Mouse (Mus musculus): ENCODE data around the gene Smc5.

DNA sequence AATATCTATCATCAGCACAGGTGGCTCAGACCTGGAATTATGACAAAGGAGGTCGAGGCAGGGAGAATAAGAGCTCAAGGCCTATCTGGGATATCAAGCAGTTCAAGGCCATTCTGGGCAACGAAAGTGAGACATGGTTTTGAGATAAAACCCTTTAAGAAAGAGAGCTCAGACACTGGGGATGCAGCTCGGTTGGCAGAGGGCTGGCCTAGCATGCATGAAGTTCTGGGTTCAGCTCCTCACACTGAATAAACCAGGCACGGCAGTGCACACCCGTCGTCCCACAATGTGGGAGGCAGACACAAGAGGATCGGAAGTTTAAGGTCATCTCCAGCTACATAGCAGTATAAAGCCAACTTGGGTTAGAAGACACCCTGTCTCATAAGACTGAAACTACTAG lies 84.7 kb downstream of the Smc5 start:
- TF ChIP-seq POLR2A (IDR thresholded peaks at IDR 0.05; ENCODE audit: low read depth, low read length) (no peak), CTCF (IDR thresholded peaks at IDR 0.05; ENCODE audit: extremely low read depth, insufficient read depth, insufficient read length, insufficient replicate concordance) (no peak)

Measured in spleen, adult 2 months (tissue).